Mouse (Mus musculus): ENCODE data around the gene Vmn1r165.
"Not testable (repeated sequence)": the region's sequence is repeated elsewhere in the genome, so short reads cannot be mapped to it uniquely, and the experiment has no call there.

Vmn1r165 gene

DNA sequence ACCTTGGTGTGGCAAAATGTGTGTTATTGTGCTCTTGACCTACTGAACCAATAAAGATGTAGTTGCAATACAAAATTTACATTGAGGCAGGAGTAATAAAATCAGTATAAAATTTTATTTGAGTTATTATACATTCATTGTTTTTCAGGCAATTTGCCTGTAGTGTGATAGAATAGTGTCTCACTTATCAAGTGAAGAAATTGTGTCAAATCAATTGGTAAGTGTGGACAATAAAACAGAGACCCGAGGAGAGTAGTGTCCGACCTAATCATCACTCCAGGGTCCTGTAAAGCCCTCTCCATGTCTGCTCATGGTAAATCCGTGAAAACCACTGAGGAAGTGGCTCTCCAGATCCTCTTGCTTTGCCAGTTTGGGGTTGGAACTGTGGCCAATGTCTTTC lies at the start of gene Vmn1r165:
Gene Vmn1r165, plus strand, starts transcription at position 301 of the 400 bp plus-strand sequence.
- DNase-seq = not testable (repeated sequence)

DNA sequence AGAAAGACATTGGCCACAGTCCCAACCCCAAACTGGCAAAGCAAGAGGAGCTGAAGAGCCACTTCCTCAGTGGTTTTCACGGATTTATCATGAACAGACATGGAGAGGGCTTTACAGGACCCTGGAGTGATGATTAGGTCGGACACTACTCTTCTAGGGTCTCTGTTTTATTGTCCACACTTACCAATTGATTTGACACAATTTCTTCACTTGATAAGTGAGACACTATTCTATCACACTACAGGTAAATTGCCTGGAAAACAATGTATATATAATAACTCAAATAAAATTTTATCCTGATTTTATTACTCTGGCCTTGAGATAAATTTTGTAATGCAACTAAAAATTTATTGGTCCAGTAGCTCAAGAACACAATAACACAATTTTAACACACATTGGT lies 34.5 kb downstream of the Vmn1r165 start, which contains the start of gene Vmn1r166:
Gene Vmn1r166, minus strand, starts transcription at position 101 of the 400 bp plus-strand sequence.
- not testable (repeated sequence) for DNase-seq

All from lung, postnatal 10 days (tissue).